Mouse (Mus musculus): Measurements from ENCODE around the gene Rasl10b. TPM values are rescaled to one million over a fixed set of nuclear protein-coding genes. Genes with fewer than 3 reads are reported as not detected.
A peak's percentile ranks its signal among the peaks of the same experiment; 100 is the strongest.

The Rasl10b gene
- polyA plus RNA-seq, 1 experiment from 2014 or later: 2.4 TPM

DNA sequence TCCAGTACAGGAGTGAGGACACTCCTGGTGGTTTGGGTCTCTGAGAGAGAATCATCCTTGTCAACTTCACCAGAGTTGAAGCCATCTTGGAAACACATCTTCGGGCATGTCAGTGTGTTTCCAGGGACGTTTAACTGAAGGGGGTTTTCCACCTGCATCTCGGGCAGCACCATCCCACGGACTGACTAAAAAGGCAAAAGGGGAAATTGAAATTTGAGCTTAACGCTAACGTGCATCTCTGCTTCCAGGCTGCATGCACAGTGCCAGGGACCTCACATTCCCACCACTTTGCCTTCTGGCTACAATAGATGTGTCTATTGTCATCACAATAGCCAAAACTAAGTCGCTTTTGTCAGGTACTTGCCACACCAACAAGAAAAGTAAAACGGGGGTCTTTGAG is 695 bp upstream of the Rasl10b start:
- no peak overlapping the region for H3K4me2 ChIP-seq
- no peak overlapping the region for H3K9ac ChIP-seq
- ATAC-seq (ENCODE audit: insufficient read depth, low FRiP score, low read depth): no peak
- no peak overlapping the region for H3K27ac ChIP-seq
- no peaks in the 10 kb centered on the region; the same call in 1 of the 2 replicates for H3K27me3 ChIP-seq (replicated peaks)
- WGBS: 36% methylated on average over 8 of the region's 8 CpGs
- H3K4me3 ChIP-seq (replicated peaks): no peak overlapping the region
- H3K4me1 ChIP-seq: peaks cover 5% of the 10 kb centered on the region
- no peaks in the 10 kb centered on the region for H3K9me3 ChIP-seq
- H3K36me3 ChIP-seq: peaks cover 2% of the 10 kb centered on the region; the same call in 1 of the 2 replicates

DNA sequence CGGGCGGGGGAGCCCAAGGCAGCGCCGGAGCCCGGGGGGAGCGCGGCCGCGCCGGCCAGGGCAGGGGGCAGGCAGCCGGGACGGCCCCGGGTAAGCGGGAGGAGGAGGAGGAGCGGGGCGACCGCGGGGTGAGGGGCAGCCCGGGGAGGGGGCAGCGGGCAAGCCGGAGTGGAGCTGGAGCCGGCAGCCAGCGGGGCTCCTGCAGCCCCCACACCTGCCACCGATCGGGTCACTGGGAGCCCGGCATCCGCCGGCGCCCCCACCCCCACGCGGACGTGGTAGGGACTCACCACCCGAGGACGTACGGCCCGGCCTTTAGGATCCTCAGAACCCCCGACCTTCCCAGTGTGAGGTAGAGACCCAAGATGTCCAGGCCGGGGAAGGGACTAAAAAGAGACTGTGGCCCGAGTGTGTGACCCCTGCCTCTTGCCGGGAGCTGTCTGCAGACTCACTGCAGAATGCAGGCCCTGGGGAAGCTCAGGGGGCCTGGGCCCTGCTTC is 905 bp downstream of the Rasl10b start:
- H3K27ac ChIP-seq: no peak overlapping the region
- no peak for ATAC-seq (ENCODE audit: insufficient read depth, low FRiP score, low read depth)
- peak overlapping the region; percentile 95 for H3K4me2 ChIP-seq
- peaks cover 5% of the 10 kb centered on the region for H3K4me1 ChIP-seq
- peak overlapping the region; percentile 66 for H3K4me3 ChIP-seq (replicated peaks)
- H3K9ac ChIP-seq: peak overlapping the region; percentile 47
- under 1% methylated on average over 22 of the region's 40 CpGs for WGBS
- no peaks in the 10 kb centered on the region for H3K36me3 ChIP-seq
- H3K9me3 ChIP-seq: no peaks in the 10 kb centered on the region
- H3K27me3 ChIP-seq (replicated peaks): no peaks in the 10 kb centered on the region; the same call in 1 of the 2 replicates

DNA sequence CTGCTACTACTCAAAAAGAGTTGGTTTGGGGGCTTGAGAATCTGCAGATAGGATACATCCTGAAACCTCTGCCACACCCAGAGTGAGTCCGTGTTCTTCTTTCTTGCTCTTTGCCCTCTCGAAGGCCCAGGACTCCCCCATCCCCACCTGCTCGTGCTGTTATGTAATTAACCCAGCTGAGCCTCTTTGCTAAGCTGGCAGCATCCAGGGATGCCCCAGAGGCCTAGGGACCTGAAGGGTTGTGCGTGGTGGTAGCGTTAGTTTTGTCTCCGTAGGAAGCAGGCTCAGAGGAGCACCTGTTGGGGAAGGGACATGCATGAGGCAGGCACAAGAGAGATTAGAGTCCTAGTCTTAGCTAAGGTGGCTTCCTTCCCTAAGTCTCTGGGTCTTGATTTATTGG is 1.6 kb downstream of the Rasl10b start:
- Histone ChIP-seq H3K27me3 (replicated peaks) (no peaks in the 10 kb centered on the region; the same call in 1 of the 2 replicates), H3K27ac (no peak overlapping the region), H3K9me3 (no peaks in the 10 kb centered on the region), H3K4me2 (peak overlapping the region; percentile 95), H3K4me3 (replicated peaks) (peak overlapping the region; percentile 66; the same call in 1 of the 2 replicates), H3K4me1 (peaks cover 5% of the 10 kb centered on the region), H3K36me3 (no peaks in the 10 kb centered on the region), H3K9ac (no peak overlapping the region)
- 55% methylated on average over 6 of the region's 6 CpGs for WGBS
- no peak for ATAC-seq (ENCODE audit: insufficient read depth, low FRiP score, low read depth)

DNA sequence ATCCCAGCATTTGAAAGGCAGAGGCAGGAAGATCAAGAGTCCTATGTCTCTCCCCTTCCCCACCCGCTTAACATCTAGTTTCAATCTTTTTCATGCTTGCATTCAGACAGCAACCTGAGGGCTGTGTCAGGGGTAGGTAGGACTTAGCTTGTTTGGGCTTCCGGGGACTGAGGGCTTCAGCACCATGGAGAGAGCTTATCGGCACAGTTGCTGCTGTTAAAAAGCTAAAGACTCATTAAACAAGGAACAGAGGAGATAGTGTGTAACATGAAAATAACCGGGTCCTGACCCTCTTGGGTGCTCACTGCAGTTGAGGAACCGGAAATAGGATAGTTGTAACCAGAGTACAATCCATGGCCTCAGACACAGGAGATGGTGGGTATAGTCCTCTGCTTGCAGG is 8.1 kb downstream of the Rasl10b start:
- no peaks in the 10 kb centered on the region for H3K36me3 ChIP-seq
- no peak for ATAC-seq (ENCODE audit: insufficient read depth, low FRiP score, low read depth)
- H3K4me3 ChIP-seq (replicated peaks): no peak overlapping the region
- H3K4me1 ChIP-seq: no peaks in the 10 kb centered on the region
- H3K9ac ChIP-seq: no peak overlapping the region
- 6% methylated on average over 5 of the region's 5 CpGs for WGBS
- H3K27ac ChIP-seq: no peak overlapping the region
- H3K27me3 ChIP-seq (replicated peaks): peaks cover 40% of the 10 kb centered on the region
- no peak overlapping the region for H3K4me2 ChIP-seq
- H3K9me3 ChIP-seq: no peaks in the 10 kb centered on the region

DNA sequence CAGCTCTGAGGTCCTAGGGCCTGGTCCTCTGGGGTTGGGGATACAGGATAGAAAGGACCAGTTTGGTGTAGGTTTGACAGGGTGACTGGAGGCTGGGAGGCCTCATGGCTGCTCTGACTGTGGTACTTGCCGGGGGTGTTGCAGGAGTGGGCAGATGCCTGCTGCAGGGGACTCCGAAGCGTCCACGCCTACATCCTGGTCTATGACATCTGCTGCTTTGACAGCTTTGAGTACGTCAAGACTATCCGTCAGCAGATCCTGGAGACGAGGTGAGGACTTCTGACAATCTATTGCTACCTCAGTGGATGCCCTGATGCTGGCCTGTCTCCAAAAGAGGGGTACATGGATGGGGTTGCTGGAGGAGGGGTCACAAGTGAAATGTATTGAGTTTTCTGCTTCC is 8.8 kb downstream of the Rasl10b start:
- WGBS: 78% methylated on average over 7 of the region's 7 CpGs
- H3K4me3 ChIP-seq (replicated peaks): no peak overlapping the region
- H3K36me3 ChIP-seq: no peaks in the 10 kb centered on the region
- H3K4me1 ChIP-seq: no peaks in the 10 kb centered on the region
- H3K4me2 ChIP-seq: no peak overlapping the region
- H3K9ac ChIP-seq: no peak overlapping the region
- H3K27me3 ChIP-seq (replicated peaks): peaks cover 40% of the 10 kb centered on the region
- no peak overlapping the region for H3K27ac ChIP-seq
- H3K9me3 ChIP-seq: no peaks in the 10 kb centered on the region
- no peak for ATAC-seq (ENCODE audit: insufficient read depth, low FRiP score, low read depth)

DNA sequence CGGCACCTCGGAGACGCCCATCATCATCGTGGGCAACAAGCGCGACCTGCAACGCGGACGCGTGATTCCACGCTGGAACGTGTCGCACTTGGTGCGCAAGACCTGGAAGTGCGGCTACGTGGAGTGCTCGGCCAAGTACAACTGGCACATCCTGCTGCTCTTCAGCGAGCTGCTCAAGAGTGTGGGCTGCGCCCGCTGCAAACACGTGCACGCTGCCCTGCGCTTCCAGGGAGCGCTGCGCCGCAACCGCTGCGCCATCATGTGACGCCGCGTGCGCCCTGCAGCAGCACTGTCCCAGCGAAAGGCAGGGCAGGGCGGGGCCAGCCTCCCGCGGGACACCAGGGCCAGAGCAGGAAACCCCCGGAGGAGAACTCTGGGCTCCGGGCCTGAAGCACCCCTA is 9.6 kb downstream of the Rasl10b start:
- no peak for ATAC-seq (ENCODE audit: insufficient read depth, low FRiP score, low read depth)
- Histone ChIP-seq H3K4me2 (peak overlapping the region; percentile 34; the same call in 1 of the 2 replicates), H3K4me1 (no peaks in the 10 kb centered on the region), H3K9me3 (no peaks in the 10 kb centered on the region), H3K9ac (no peak overlapping the region), H3K27ac (no peak overlapping the region), H3K36me3 (no peaks in the 10 kb centered on the region), H3K4me3 (replicated peaks) (0 out of 2 replicates have a peak overlapping the region, but pooled peaks have one; percentile 1), H3K27me3 (replicated peaks) (peaks cover 40% of the 10 kb centered on the region)
- 7% methylated on average over 38 of the region's 38 CpGs for WGBS

DNA sequence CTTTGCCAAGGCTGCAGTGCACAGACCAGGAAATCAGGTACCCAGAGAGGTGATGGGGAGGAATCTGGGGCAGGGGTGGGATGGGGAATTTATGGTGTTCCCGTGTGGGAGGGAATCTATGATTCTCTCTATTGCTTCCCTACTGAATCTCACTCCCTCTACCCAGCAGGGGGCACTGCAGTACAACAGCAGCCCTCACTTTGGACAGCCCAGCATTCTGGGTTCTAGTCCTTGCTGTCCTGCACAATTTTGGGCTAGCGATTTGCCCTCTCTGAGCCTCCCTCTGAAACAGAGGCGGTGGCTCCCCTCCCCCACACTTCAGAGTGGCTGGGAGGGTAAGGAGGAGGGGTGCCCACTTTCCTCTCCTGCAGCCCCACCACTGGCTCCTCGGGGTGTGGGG is 11.4 kb downstream of the Rasl10b start:
- H3K27me3 ChIP-seq (replicated peaks): peaks cover 40% of the 10 kb centered on the region
- no peak for ATAC-seq (ENCODE audit: insufficient read depth, low FRiP score, low read depth)
- 34% methylated on average over 4 of the region's 4 CpGs for WGBS
- H3K9me3 ChIP-seq: no peaks in the 10 kb centered on the region
- no peaks in the 10 kb centered on the region for H3K36me3 ChIP-seq
- no peak overlapping the region for H3K4me3 ChIP-seq (replicated peaks)
- H3K4me2 ChIP-seq: no peak overlapping the region
- no peak overlapping the region for H3K27ac ChIP-seq
- no peak overlapping the region for H3K9ac ChIP-seq
- no peaks in the 10 kb centered on the region for H3K4me1 ChIP-seq

DNA sequence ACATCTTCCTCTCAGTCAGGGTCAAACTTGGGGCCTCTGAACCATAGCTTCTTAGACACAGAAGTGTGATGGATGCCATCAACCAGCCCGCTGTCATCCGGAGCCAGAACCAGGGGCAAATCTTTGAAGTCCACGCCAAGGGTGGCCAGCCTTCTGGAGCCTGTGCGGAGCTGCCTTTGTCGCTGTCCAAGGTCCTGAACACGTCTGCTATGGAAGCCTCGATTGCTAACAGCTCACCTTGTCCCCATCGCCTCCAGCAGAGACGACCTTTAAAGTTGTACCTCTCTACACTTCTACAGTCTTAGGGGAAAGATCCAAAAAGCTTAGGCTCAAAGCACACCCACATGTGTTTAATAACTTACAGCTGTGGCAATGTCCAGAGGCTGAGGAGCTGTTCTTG is 12.4 kb downstream of the Rasl10b start:
- no peak overlapping the region for H3K27ac ChIP-seq
- WGBS: 2% methylated on average over 9 of the region's 9 CpGs
- H3K4me1 ChIP-seq: no peaks in the 10 kb centered on the region
- no peaks in the 10 kb centered on the region for H3K9me3 ChIP-seq
- peaks cover 40% of the 10 kb centered on the region for H3K27me3 ChIP-seq (replicated peaks)
- no peak for ATAC-seq (ENCODE audit: insufficient read depth, low FRiP score, low read depth)
- H3K36me3 ChIP-seq: no peaks in the 10 kb centered on the region
- no peak overlapping the region for H3K4me3 ChIP-seq (replicated peaks)
- no peak overlapping the region for H3K4me2 ChIP-seq
- H3K9ac ChIP-seq: no peak overlapping the region

DNA sequence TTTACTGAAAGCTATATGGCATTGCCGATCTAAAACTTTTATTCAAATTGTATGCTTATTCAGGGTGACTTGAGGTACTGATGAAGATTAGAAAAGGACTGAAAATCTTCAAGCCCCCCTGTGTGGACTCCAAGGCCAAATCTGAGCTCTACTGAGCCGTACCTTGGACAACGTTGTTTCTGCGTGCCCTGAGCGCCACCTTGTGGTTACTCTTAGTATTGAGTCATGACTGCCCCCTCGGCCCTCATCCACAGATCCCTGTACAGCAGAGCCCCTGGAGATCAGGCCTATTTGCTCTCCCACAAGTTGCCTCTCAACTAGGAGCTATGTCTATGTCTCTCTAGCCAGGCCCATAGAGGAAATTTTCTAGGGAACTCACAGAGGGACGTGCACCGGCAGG is 15.7 kb downstream of the Rasl10b start:
- Histone ChIP-seq H3K4me3 (replicated peaks) (no peak overlapping the region), H3K27ac (no peak overlapping the region), H3K36me3 (no peaks in the 10 kb centered on the region), H3K9me3 (no peaks in the 10 kb centered on the region), H3K4me2 (no peak overlapping the region), H3K4me1 (no peaks in the 10 kb centered on the region), H3K27me3 (replicated peaks) (peaks cover 47% of the 10 kb centered on the region), H3K9ac (no peak overlapping the region)
- 7% methylated on average over 8 of the region's 8 CpGs for WGBS
- ATAC-seq (ENCODE audit: insufficient read depth, low FRiP score, low read depth): no peak

DNA sequence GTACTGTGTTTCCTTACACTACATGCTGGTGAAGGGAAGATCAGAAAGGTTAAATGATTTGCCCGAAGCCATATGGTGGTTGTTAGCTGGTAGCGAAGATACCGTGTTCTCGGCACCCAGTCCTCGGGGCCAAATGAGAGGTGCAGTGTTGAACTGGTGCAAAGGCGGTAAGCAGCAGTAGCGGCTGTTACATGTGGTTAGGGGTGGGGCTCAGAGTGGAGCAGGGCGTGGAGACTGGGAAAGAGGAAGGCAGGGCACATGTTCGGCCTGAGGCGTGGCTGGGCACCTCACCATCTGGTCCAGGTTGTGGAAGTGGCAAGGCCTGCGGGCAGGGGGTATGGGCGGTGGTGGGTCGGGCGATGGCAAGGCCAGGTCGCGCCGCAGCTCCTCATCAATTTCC is 18.0 kb downstream of the Rasl10b start:
- no peaks in the 10 kb centered on the region for H3K4me1 ChIP-seq
- 27% methylated on average over 17 of the region's 17 CpGs for WGBS
- H3K9me3 ChIP-seq: no peaks in the 10 kb centered on the region
- ATAC-seq (ENCODE audit: insufficient read depth, low FRiP score, low read depth): no peak
- no peak overlapping the region for H3K4me2 ChIP-seq
- H3K36me3 ChIP-seq: no peaks in the 10 kb centered on the region
- peaks cover 32% of the 10 kb centered on the region for H3K27me3 ChIP-seq (replicated peaks)
- H3K27ac ChIP-seq: no peak overlapping the region
- no peak overlapping the region for H3K4me3 ChIP-seq (replicated peaks)
- H3K9ac ChIP-seq: no peak overlapping the region

DNA sequence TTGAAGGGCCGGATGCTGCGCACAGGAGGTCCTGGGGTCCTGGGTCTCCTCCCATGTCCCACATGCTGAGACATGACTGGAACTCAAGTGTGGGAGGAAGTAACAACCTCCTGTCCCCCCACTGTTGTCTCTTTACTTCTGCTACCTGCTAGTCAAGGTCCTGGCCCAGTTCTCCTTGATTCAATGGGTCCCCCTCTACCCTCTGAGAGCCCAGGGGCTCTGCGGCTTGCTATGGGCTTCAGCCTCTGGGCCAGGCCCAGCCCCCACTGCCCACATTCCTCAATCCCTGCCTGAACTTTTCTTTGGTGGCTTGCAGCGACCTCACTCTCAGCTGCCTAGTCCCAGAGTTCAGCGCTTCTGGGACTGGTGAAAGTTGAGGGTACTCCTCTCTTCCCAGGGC is 20.4 kb downstream of the Rasl10b start, which contains the start of gene Gas2l2:
Gene Gas2l2 (minus strand): TSS at position 101 of the 400 bp plus-strand sequence.
- no peaks in the 10 kb centered on the region for H3K36me3 ChIP-seq
- no peak for ATAC-seq (ENCODE audit: insufficient read depth, low FRiP score, low read depth)
- H3K4me3 ChIP-seq (replicated peaks): no peak within 1 kb of the TSS
- WGBS: 47% methylated on average over 5 of the region's 5 CpGs
- H3K9ac ChIP-seq: no peak within 1 kb of the TSS
- H3K9me3 ChIP-seq: no peaks in the 10 kb centered on the region
- no peak within 1 kb of the TSS for H3K27ac ChIP-seq
- no peaks in the 10 kb centered on the region for H3K4me1 ChIP-seq
- H3K4me2 ChIP-seq: no peak within 1 kb of the TSS
- peaks cover 32% of the 10 kb centered on the region for H3K27me3 ChIP-seq (replicated peaks)

DNA sequence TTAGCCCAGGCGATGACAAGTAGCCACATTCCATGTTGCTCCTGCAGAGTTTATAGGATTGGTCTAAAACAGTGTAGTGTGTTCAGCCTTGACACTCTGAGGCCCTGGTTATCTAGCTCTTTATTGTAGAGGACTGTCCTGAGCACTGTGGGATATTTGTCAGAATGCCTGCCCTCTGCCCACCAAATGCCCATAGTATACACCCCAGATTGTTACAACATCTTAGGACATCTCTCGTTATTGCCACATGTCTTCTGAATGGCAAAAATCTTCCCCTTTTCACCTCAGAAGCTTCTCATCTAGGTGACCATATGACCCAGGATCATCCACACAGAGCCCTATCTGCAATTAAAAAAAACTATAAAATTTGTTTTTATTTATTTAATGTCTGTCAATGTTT is 23.6 kb downstream of the Rasl10b start:
- no peak overlapping the region for H3K4me2 ChIP-seq
- peaks cover 21% of the 10 kb centered on the region for H3K27me3 ChIP-seq (replicated peaks)
- no peaks in the 10 kb centered on the region for H3K4me1 ChIP-seq
- H3K36me3 ChIP-seq: no peaks in the 10 kb centered on the region
- H3K9ac ChIP-seq: no peak overlapping the region
- WGBS: 71% methylated on average over 2 of the region's 2 CpGs
- no peaks in the 10 kb centered on the region for H3K9me3 ChIP-seq
- no peak for ATAC-seq (ENCODE audit: insufficient read depth, low FRiP score, low read depth)
- H3K4me3 ChIP-seq (replicated peaks): no peak overlapping the region
- no peak overlapping the region for H3K27ac ChIP-seq

DNA sequence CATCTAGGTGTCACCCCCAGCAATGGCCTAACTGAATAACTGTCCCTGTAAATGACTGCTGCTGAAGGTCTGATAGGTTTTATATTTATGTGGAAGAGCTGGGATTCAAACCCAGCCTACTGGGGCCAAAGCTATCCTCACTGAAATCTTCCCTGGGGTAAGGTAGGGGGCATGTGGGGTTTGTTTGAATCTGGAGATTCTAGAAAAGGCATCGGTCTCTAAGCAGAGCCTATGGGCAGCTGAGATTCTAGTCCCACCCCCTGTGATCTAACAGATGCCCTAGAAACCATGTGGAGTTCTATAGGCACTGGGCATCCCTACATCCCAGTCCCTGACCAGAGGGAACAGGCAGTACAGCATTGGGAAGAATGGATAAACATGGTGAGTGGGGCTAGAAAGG is 28.4 kb downstream of the Rasl10b start, which contains the start of gene 1700020L24Rik:
Gene 1700020L24Rik (plus strand): TSS at position 301 of the 400 bp plus-strand sequence.
- Histone ChIP-seq H3K4me3 (replicated peaks) (no peak within 1 kb of the TSS), H3K4me1 (0 out of 2 replicates have a peak, but pooled peaks cover 4% of the 10 kb centered on the region), H3K9ac (no peak within 1 kb of the TSS), H3K36me3 (no peaks in the 10 kb centered on the region), H3K27ac (no peak within 1 kb of the TSS), H3K27me3 (replicated peaks) (peaks cover 13% of the 10 kb centered on the region), H3K9me3 (no peaks in the 10 kb centered on the region), H3K4me2 (no peak within 1 kb of the TSS)
- ATAC-seq (ENCODE audit: insufficient read depth, low FRiP score, low read depth): no peak
- 68% methylated on average over 1 of the region's 1 CpGs for WGBS

All from stomach, embryonic 15.5 days (tissue).